Mouse (Mus musculus): ENCODE measurements around the gene Xxylt1. TPM values are rescaled to one million over a fixed set of nuclear protein-coding genes. Genes with fewer than 3 reads are reported as not detected.

Xxylt1 gene
- polyA plus RNA-seq, 1 experiment: 36.3 TPM

DNA sequence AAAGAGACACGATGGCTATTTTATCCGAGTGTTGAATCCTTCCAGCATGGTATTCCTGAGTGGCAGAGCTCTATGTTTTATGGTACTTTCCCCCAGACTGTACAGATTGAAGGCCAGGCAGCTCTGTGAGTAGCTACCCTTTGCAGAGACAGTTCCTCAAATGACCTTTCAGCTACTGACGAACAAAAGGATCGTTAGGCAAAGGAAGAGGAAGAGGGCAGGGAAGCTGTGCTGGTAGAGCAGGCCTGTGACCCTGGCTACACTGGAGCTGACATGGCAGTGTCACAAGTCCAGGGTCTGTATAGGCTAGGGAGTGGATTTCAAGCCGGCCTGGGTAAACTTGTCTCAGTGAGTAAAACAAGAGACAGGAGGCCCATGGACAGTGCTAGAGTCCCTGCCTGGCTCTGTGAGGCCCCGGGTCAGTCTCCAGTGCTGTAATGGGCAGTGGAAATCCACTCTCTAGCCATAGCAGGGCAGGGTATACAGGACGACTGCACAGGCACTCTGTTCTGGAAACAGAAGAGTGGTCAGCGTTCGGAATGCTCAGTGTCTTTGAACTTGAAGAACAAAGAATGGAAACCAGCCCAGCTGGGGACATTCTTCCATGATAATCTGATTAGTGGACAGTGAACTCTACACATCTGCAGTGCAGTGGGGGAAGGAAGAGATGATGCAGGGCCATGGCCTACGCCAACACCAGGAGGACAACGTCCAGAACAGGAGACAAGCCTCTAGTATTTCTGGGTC, 51.3 kb downstream of the Xxylt1 start:
- no peak for TF ChIP-seq POLR2A (IDR thresholded peaks at IDR 0.05; ENCODE audit: low read depth, low read length)
- TF ChIP-seq CTCF (IDR thresholded peaks at IDR 0.05; ENCODE audit: borderline replicate concordance, insufficient read depth, low read length): no peak
- H3K4me3 ChIP-seq (ENCODE audit: insufficient read depth, low read length): no peak overlapping the region
- H3K27ac ChIP-seq (ENCODE audit: insufficient read depth, low read length): no peak overlapping the region
- 0 out of 2 replicates have a peak, but pooled peaks cover 2% of the 10 kb centered on the region for H3K4me1 ChIP-seq (ENCODE audit: control insufficient read depth, insufficient read depth, low read length)

DNA sequence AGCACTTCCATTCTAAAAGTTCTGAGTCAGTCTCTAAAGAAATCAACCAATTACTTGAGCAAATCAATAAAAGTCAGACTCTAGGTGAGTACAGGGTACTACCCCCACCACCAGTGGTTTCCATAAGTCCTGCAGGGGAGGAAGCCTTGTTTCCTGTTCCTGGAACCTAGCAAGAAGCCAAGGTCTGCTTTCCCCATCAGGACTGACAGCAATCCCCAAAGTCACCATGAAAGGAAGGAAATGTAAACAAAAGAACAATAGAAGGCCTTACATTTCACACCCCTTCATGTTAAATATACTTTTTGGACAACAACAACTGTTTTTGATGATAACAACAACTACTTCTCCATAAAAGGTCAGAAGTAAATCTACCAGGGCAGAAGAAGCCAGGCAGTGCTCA, 53.6 kb downstream of the Xxylt1 start:
- no peak overlapping the region for H3K27ac ChIP-seq (ENCODE audit: insufficient read depth, low read length)
- TF ChIP-seq POLR2A (IDR thresholded peaks at IDR 0.05; ENCODE audit: low read depth, low read length): no peak
- no peak for TF ChIP-seq CTCF (IDR thresholded peaks at IDR 0.05; ENCODE audit: borderline replicate concordance, insufficient read depth, low read length)
- 0 out of 2 replicates have a peak, but pooled peaks cover 2% of the 10 kb centered on the region for H3K4me1 ChIP-seq (ENCODE audit: control insufficient read depth, insufficient read depth, low read length)
- H3K4me3 ChIP-seq (ENCODE audit: insufficient read depth, low read length): no peak overlapping the region

DNA sequence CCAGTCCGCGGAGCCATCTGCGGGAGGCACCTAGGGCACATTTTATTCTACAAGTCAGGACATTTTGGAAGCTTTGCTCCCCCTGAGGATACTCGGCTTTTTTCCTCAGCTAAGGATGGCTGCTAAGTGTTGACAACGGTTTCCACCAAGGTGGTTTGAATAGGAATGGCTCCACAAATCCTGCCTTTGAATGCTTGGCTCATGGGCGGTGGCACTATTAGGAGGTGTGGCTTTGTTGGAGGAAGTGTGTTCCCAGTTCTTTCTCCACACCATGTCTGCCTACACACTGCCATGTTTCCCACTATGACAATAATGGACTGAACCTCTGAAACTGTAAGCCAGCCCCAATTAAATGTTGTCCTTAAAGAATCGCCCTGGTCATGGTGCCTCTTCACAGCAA, 55.7 kb downstream of the Xxylt1 start:
- H3K4me3 ChIP-seq (ENCODE audit: insufficient read depth, low read length): no peak overlapping the region
- H3K27ac ChIP-seq (ENCODE audit: insufficient read depth, low read length): no peak overlapping the region
- TF ChIP-seq CTCF (IDR thresholded peaks at IDR 0.05; ENCODE audit: borderline replicate concordance, insufficient read depth, low read length) (no peak), POLR2A (IDR thresholded peaks at IDR 0.05; ENCODE audit: low read depth, low read length) (no peak)
- H3K4me1 ChIP-seq (ENCODE audit: control insufficient read depth, insufficient read depth, low read length): no peaks in the 10 kb centered on the region

DNA sequence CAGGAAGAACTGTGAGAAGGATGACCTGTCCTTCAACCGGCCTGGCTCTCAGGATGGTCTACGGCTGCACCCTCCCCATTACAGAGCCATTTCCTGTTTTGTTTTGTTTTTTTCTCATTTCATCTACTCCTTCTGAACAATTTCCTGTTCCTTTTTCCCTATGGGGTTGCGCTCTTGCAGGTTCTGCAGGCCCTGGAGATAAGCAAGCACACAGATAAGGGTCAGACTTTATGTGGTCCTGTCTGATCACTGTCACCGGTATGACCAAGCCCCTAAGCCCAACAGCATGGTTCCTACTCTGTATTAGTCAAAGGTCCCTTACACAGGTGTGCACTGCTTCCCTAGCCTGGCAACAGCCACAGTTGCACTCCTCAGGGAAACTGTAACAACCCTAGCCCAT, 56.2 kb downstream of the Xxylt1 start:
- no peak overlapping the region for H3K27ac ChIP-seq (ENCODE audit: insufficient read depth, low read length)
- TF ChIP-seq POLR2A (IDR thresholded peaks at IDR 0.05; ENCODE audit: low read depth, low read length) (no peak), CTCF (IDR thresholded peaks at IDR 0.05; ENCODE audit: borderline replicate concordance, insufficient read depth, low read length) (no peak)
- H3K4me3 ChIP-seq (ENCODE audit: insufficient read depth, low read length): no peak overlapping the region
- no peaks in the 10 kb centered on the region for H3K4me1 ChIP-seq (ENCODE audit: control insufficient read depth, insufficient read depth, low read length)

DNA sequence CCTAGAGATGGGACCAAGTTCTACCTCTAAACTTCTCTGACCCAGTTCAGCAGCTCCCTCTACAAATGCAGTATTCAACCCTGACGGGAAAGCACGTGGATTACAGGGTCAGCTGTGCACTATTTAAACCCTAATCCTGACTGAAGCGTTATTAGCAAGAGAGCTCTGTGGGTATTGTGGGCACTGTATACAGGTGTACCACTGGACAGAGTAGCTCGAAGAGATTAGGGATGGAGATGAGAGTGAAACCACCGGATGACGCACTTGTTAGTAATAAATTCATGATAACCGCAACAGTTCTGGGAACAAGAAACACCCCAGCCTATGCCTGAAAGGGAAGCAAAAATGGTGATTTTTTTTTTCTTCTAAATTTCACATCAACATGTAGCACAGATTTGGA, 57.0 kb downstream of the Xxylt1 start:
- Histone ChIP-seq H3K4me3 (ENCODE audit: insufficient read depth, low read length) (no peak overlapping the region), H3K4me1 (ENCODE audit: control insufficient read depth, insufficient read depth, low read length) (peaks cover 6% of the 10 kb centered on the region), H3K27ac (ENCODE audit: insufficient read depth, low read length) (no peak overlapping the region)
- no peak for TF ChIP-seq CTCF (IDR thresholded peaks at IDR 0.05; ENCODE audit: borderline replicate concordance, insufficient read depth, low read length)
- TF ChIP-seq POLR2A (IDR thresholded peaks at IDR 0.05; ENCODE audit: low read depth, low read length): no peak

DNA sequence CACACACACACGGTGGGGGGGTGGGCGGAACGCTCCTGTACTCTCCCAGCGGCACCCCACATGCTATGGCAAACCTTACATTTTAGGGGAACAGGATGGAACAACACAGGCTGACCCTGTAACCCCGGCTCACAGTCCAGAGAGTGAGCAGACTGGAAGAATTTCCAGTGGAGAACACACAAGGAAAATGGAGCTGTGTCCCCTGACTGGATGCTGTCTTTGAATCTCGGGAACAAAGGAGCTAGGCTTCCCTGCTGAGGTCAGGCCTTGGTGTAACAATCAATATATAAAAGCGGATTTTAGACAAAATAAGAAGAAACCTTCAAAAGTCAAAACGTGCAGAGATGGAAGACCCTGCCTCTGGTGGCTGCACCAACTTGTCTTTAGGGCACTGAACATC, 57.4 kb downstream of the Xxylt1 start:
- no peak for TF ChIP-seq CTCF (IDR thresholded peaks at IDR 0.05; ENCODE audit: borderline replicate concordance, insufficient read depth, low read length)
- no peak for TF ChIP-seq POLR2A (IDR thresholded peaks at IDR 0.05; ENCODE audit: low read depth, low read length)
- no peak overlapping the region for H3K4me3 ChIP-seq (ENCODE audit: insufficient read depth, low read length)
- H3K4me1 ChIP-seq (ENCODE audit: control insufficient read depth, insufficient read depth, low read length): peaks cover 8% of the 10 kb centered on the region
- no peak overlapping the region for H3K27ac ChIP-seq (ENCODE audit: insufficient read depth, low read length)

DNA sequence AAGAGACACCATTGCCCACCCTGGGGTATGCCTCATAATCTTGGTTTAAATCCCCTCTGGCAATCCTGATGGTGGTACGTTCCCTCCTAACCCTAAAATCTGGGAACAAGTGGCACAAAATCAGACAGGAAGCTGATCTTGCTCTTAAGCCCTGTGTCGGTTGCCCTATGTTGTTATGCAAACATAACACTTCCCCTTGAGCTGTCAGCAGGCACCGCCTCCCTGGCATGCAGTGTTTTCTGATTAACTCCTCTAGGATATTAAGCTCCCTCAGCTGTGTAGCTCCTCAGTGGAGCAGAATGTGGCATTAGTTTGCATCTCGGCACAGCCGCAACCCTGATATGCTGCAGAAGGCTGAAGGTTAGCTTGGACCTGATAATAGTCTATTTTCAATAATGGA, 58.9 kb downstream of the Xxylt1 start:
- Histone ChIP-seq H3K4me3 (ENCODE audit: insufficient read depth, low read length) (no peak overlapping the region), H3K27ac (ENCODE audit: insufficient read depth, low read length) (no peak overlapping the region), H3K4me1 (ENCODE audit: control insufficient read depth, insufficient read depth, low read length) (peaks cover 8% of the 10 kb centered on the region)
- TF ChIP-seq POLR2A (IDR thresholded peaks at IDR 0.05; ENCODE audit: low read depth, low read length) (no peak), CTCF (IDR thresholded peaks at IDR 0.05; ENCODE audit: borderline replicate concordance, insufficient read depth, low read length) (no peak)

DNA sequence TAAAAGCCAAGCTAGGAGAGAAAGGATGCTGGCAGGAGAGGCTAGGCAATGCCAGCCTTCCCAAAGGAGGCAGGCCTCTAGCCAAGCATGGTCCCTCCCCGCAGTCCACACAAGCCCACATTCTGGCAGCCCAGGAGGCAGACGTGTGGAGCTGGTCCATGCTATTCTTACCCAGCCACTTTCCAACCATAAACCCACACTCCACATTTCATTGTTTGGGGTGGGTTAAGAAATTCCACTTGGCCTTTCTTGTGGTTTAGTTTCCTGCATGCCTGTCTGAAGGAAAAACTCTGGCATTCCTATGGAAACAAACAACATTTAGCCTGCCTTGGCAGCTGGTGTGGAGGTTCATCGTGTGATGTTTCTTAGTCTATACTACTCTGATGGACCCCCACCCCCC, 61.7 kb downstream of the Xxylt1 start:
- Histone ChIP-seq H3K4me3 (ENCODE audit: insufficient read depth, low read length) (no peak overlapping the region), H3K27ac (ENCODE audit: insufficient read depth, low read length) (peak overlapping the region; percentile 12; the same call in 1 of the 2 replicates), H3K4me1 (ENCODE audit: control insufficient read depth, insufficient read depth, low read length) (peaks cover 8% of the 10 kb centered on the region)
- TF ChIP-seq POLR2A (IDR thresholded peaks at IDR 0.05; ENCODE audit: low read depth, low read length): no peak
- no peak for TF ChIP-seq CTCF (IDR thresholded peaks at IDR 0.05; ENCODE audit: borderline replicate concordance, insufficient read depth, low read length)

DNA sequence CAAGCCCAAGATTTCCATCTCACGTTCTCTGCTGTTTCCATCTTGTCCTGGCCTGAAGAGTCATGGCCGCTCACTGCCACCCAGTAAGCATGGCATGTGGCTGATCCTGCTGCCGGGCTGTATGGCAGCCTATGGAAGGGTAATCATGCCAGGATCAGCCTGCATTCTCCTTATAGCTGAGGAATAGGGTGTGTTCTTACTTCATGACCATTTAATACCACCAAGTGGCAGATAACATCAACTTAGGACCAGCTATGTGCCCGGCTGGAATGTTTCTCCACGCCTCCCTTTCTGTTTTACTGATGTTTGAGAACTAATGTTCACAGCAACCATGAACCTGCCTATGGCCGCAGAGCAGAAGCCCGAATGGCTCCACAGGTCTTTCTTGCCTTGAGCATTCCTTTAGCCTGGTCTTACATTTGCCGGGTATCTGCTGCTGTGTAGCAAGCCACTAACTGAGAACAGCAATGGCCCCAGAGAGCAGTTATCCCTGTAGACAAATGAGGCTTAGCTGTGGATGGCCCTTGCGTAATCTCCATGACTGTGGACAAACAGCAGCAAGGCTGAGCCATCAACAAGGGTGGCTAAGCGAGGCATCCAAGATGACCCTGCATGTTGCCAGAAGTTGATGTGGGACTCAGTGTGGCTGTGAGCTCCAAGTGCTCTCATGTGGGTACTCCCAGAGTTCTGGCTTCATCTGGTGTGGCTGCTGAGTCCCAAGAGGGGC, 63.4 kb downstream of the Xxylt1 start:
- TF ChIP-seq POLR2A (IDR thresholded peaks at IDR 0.05; ENCODE audit: low read depth, low read length): no peak
- no peak for TF ChIP-seq CTCF (IDR thresholded peaks at IDR 0.05; ENCODE audit: borderline replicate concordance, insufficient read depth, low read length)
- Histone ChIP-seq H3K27ac (ENCODE audit: insufficient read depth, low read length) (no peak overlapping the region), H3K4me1 (ENCODE audit: control insufficient read depth, insufficient read depth, low read length) (peaks cover 8% of the 10 kb centered on the region), H3K4me3 (ENCODE audit: insufficient read depth, low read length) (no peak overlapping the region)

DNA sequence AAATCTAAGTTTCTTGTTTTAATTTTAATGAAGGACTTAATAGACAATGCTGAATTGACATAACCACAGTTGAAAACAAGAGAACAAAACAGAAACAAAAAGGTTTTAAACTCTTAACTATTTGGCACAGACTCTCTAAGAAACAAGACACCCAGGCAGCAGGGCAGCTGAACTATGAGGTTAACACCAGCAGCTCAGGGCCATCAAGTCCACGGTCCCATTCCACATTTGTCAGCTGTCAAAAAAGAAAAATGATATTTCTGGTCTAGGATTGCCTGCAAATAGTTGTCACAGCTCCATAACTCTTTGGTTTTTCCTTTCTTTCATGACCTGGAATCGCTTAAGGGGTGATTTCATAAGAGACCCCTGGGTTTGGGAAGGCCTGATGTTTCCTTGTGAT, 64.6 kb downstream of the Xxylt1 start:
- Histone ChIP-seq H3K27ac (ENCODE audit: insufficient read depth, low read length) (no peak overlapping the region), H3K4me3 (ENCODE audit: insufficient read depth, low read length) (no peak overlapping the region), H3K4me1 (ENCODE audit: control insufficient read depth, insufficient read depth, low read length) (peaks cover 8% of the 10 kb centered on the region)
- no peak for TF ChIP-seq POLR2A (IDR thresholded peaks at IDR 0.05; ENCODE audit: low read depth, low read length)
- TF ChIP-seq CTCF (IDR thresholded peaks at IDR 0.05; ENCODE audit: borderline replicate concordance, insufficient read depth, low read length): no peak

Measured in embryonic fibroblast, embryonic 13.5 days (primary cell).